Mouse (Mus musculus) thymus, postnatal 0 days (tissue): ENCODE data around the gene Atp8b2. TPM values are rescaled to one million over a fixed set of nuclear protein-coding genes. Genes with fewer than 3 reads are reported as not detected.

Experiments
- DNase-seq: peaks from one replicate; pipeline ENCODE4 v3.0.0-alpha.2; 2015; ENCODE audit warnings: low spot score
- microRNA-seq: library from miRNA; unstranded; fragments of <30 nt; microRNA quantifications from one replicate; pipeline ENCODE4, GENCODE M21; 2016; ENCODE audit warnings: borderline number of aligned reads
- polyA plus RNA-seq: library from polyadenylated mRNA; unstranded; fragments of >200 nt; fragmentation: Nextera tagmentation; extraction: Ambion mirVana; gene quantifications from 2 replicates; pipeline ENCODE4 v1.2.1, GENCODE M21; 2015

The Atp8b2 gene
- polyA plus RNA-seq, 1 experiment from 2014 or later = 8.7 TPM

GRCm38 (mm10) chr3:89908836-89909235, 54.5 kb downstream of the Atp8b2 start:
- DNase-seq = no peak

DNA sequence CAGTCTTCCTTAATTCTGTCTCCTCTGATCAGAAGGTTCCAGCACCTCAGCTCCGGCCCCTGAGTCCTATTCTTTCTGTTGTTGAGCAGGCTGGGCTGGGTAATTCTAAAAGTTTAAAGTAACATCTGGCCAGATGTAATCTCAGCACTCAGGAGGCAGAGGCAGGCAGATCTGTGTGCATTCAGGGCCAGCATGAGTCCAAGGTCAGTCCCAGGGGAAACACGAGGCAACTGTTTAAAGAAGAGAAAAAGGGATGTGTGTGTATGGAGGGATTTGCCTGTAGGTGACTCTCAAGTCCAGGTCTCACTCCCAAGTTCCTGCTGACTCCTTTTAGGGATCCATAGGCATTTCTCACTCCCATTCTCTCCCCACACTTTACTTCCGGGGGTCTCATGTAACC, 55.5 kb downstream of the Atp8b2 start:
- no peak for DNase-seq

DNA sequence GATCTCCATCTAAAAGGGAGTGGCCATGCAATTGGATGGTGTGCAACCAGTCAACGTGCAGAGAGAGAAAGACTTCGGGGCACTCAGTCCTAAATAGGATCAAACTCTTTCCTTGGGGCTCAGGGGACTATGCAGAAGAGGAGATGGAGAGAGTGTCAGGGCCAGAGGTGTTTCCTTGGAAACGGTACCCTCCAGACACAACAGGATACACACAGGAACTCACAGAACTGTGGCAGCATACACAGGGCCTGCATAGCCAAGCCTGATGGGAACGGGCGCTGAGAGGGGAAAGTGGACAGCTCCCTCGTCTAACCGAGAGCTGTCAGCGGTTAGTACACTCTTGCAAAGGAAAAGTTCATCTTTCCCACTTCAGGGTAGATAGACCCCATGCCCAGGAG, 63.8 kb downstream of the Atp8b2 start:
- no peak for DNase-seq

GRCm38 (mm10) chr3:89898870-89899510, 64.3 kb downstream of the Atp8b2 start:
- no peak for DNase-seq

DNA sequence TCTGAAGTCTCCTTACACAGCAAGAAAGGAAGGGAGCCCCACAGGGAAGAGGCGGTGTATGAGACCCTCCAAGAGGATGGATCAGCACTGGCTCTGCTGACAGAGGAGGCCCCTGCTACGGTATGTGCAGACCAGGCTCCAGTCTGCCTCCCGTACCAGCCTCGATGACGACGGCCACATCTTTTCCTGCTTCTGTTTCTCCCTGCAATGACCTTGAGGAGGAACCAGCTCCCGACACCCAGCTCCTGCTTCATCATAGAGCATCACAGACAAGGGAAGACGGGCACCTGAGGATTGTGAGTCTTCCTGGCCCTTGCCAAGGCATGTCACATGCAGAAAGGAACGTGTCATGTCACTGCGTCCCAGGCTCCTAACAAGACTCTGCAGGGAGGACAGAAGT, 65.3 kb downstream of the Atp8b2 start:
- no peak for DNase-seq

- no peak for DNase-seq
Measured at GRCm38 (mm10) chr3:89897204-89897796, 66.0 kb downstream of the Atp8b2 start.

- no peak for DNase-seq
Measured at GRCm38 (mm10) chr3:89896571-89896970, 66.7 kb downstream of the Atp8b2 start.

DNA sequence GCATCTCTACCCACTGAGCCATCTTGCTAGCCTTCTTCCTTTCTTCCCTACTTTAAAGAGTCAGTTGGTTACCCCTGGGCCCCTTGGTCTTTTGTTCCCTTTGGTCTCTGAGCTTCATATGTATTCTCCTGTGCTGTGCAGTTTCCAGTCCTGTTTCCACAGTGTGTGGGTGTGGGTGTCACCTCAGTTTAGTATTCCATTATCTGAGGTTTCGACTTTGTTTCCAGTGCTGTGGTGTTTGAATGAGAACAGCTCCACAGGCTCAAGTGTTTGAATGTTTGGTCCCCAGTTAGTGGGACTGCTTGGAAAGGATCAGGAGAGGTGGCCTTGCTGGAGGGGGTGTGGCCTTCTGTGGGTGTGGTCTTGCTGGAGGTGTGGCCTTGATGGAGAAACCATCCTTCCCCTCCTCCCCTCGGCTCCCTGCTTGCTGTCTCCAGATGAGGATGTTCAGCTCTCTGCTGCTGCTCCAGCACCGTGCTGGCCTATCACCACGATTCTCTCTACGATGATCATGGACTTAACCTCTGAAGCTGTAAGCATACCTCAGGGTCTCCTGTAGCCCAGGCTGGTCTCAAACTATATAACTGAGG, 70.7 kb downstream of the Atp8b2 start:
- DNase-seq = no peak

DNA sequence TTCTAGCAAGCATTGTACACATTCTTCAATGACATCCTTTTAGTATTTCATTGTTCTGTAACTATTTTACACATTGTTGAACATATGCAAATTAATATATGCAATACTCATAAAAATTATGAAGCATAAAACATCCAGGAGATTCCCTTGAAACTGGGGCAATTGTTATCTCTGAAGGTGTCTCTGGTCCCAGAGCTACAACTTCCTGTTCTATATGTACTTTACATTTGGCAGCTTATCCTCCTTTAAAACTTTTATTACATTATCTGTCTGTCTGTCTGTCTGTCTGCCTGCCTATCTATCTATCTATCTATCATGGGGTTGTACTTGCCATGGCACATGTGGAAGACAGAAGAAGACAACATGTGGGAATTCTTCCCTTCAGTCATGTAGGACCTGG, 71.6 kb downstream of the Atp8b2 start:
- DNase-seq = no peak

DNA sequence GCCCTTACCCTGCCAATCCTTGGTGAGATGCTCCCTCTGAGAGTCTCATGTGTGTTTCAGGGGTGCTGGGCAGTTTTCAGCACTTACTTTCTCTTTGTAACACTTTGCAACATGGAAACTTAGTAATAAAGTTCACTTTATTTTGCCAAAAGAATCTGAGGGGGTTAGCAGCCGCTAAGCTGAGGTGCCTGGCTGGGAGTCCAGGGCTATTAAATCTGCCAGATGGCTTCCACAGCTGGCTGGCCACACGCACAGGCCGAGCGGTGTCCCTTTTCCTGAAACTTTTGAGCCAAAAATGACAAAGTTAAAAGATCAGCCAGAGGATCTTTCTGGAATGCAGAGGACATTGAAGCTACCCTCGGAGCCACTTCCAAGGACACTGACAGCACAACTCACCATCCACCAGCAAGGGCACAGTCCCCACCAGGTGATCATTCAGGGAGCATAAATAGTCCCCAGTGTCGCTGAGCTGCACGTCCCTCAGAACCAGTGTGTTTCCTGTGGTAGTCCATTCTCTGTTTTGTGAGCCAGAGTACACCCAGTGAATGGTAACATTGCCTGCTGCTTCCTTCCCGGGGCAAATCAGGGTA, 73.4 kb downstream of the Atp8b2 start:
- no peak for DNase-seq

Small RNA genes within 50 kb of the gene (microRNA-seq; reads per million reads assigned to microRNA genes)
- 2.9 reads per million for gene Mir7669

Other genes starting within 250 kb of the Atp8b2 start
- 18.4 and 22.1 TPM in 2 replicates for gene Adar, start 248.5 kb downstream of the Atp8b2 start, polyA plus RNA-seq
- 0.53 and 0.55 TPM in 2 replicates for gene Chrnb2, start 198.9 kb downstream of the Atp8b2 start, polyA plus RNA-seq
- 16.6 and 16.7 TPM in 2 replicates for gene Ube2q1, start 189.9 kb downstream of the Atp8b2 start, polyA plus RNA-seq
- gene She, start 132.1 kb downstream of the Atp8b2 start, polyA plus RNA-seq = 1.0 and 1.1 TPM in 2 replicates
- 4.1 and 4.2 TPM in 2 replicates for gene Il6ra, start 50.3 kb downstream of the Atp8b2 start, polyA plus RNA-seq
- 126 and 141 TPM in 2 replicates for gene Hax1, start 35.3 kb upstream of the Atp8b2 start, polyA plus RNA-seq
- gene 4933434E20Rik, start 88.1 kb upstream of the Atp8b2 start, polyA plus RNA-seq = 176 and 182 TPM in 2 replicates
- gene Ubap2l, start 89.1 kb upstream of the Atp8b2 start, polyA plus RNA-seq = 142 and 145 TPM in 2 replicates
- gene Tpm3, start 109.1 kb upstream of the Atp8b2 start, polyA plus RNA-seq = 687 and 711 TPM in 2 replicates
- 0.15 and 0.27 TPM in 2 replicates for gene Nup210l, start 140.6 kb upstream of the Atp8b2 start, polyA plus RNA-seq